In the genomic region with DNA sequence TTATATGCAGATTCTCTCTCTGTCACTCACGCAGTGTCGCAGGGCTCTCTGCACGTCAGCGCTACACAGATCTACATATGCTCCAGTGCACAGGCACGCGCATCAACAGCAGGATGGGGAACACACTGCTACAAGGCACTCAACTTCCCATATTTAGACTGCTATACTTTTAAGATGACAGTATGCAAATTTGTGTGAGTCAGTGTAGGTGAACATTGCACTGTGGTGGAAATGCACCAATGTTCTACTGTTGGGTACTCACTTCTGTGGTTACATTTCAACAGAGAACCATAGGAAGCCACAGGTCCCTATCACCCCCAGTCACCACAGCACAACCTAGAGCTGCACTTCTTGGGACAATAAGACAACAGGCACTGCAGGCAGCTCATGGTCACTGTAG, we compare ENCODE assay signal across 10 mouse cellular contexts. TPM values are rescaled to one million over a fixed set of nuclear protein-coding genes. Genes with fewer than 3 reads are reported as not detected.
DNase-seq lines count a peak whose midpoint lies in the region; ATAC-seq lines count a peak whose summit lies in the region.
"Had no signal": no experiment of that assay in that cellular context is flagged by ENCODE, and none has a peak within 500 bp of the region (broad histone marks: within the 10 kb centered on the region; RNA-seq: fewer than 3 reads in every experiment).

No protein-coding gene starts in this region.

- intact Hi-C loops in gastrocnemius, postnatal 14 days (cut with DNase I; ENCODE audit: low total_unique reads), result no loop called here

- no peaks in the 10 kb centered on the region for H3K27me3 ChIP-seq in splenic B cell, adult 2 months (ENCODE audit: control insufficient read depth, insufficient read depth, low read length, poor library complexity, severe bottlenecking)

- no peaks in the 10 kb centered on the region for H3K36me3 ChIP-seq in splenic B cell, adult 2 months (ENCODE audit: control insufficient read depth, insufficient read depth, low read length, poor library complexity, severe bottlenecking)

- ATAC-seq in megakaryocyte, adult 5-6 weeks (ENCODE audit: poor library complexity, severe bottlenecking), result peak; percentile 67

- DNase-seq in right cerebral cortex, adult 18-20 months, result peak; percentile 30
- DNase-seq in right cerebral cortex, postnatal 25 days, result no peak
- DNase-seq in embryo, embryonic 11 days, result peak; percentile 52
- peak; percentile 95 for DNase-seq in splenic B cell, adult 2 months (ENCODE audit: low read depth, low spot score)
- DNase-seq in gastrocnemius, postnatal 4 days (ENCODE audit: low spot score in 2 of 2), result no peak
- no peak for DNase-seq in adrenal gland, postnatal 25 days
- no peak for DNase-seq in gastrocnemius, postnatal 14 days
- DNase-seq: cerebellum, postnatal 36 days; gastrocnemius, postnatal 36 days had no signal

RNA-seq across cellular contexts. Expression of a gene that starts 5.1 kb away (rescaled TPM):
- 33.3 and 36.1 TPM in 2 replicates for total RNA-seq in megakaryocyte, adult 5-6 weeks (2015)
- total RNA-seq in megakaryocyte, adult 5-6 weeks (2017), result 47.3 and 154 TPM in 2 replicates
- total RNA-seq in gastrocnemius, postnatal 4 days (2021), result 100 to 1,000 TPM; 114 to 130 TPM
- total RNA-seq in adrenal gland, postnatal 25 days (2021), result 137 and 168 TPM in 2 replicates
- total RNA-seq in gastrocnemius, postnatal 14 days (2021), result 10 to 100 TPM; 61.3 to 67.9 TPM

Comparison
In these comparisons a context has a peak if more than half of its experiments do, and no peak if none do; other contexts are left out.
1. DNase-seq: peak in right cerebral cortex, adult 18-20 months (single experiment), embryo, embryonic 11 days (single experiment) and splenic B cell, adult 2 months (single experiment); none in right cerebral cortex, postnatal 25 days (single experiment), gastrocnemius, postnatal 4 days (0 of 2), adrenal gland, postnatal 25 days (single experiment) and gastrocnemius, postnatal 14 days (single experiment).